Mouse (Mus musculus) ES-E14 (cell line): ENCODE data around the gene Stk10. TPM values are rescaled to one million over a fixed set of nuclear protein-coding genes. Genes with fewer than 3 reads are reported as not detected.

ENCODE experiments used
- DNase-seq: peaks from one replicate; pipeline ENCODE4 v3.0.0-alpha.2; 2013; ENCODE audit warnings: low read depth, low spot score
- H3K27ac ChIP-seq: 2 replicates; pipeline ENCODE4 v1.5.1; 2012; ENCODE audit warnings: low read depth, mild to moderate bottlenecking, low read length, moderate library complexity, mixed read lengths; ENCODE audit not compliant: poor library complexity, insufficient read depth, severe bottlenecking
- H3K36me3 ChIP-seq: 2 replicates; pipeline ENCODE4 v1.6.1; 2012; ENCODE audit warnings: mild to moderate bottlenecking, low read length, moderate library complexity, mixed read lengths; ENCODE audit not compliant: control insufficient read depth, poor library complexity, insufficient read depth, severe bottlenecking
- H3K4me1 ChIP-seq, 2 experiments: fragments of 150-350 bp in 1 of 2; sonication (generic) in 1 of 2; 2 replicates each; pipeline ENCODE4 v1.6.1; 2012; ENCODE audit warnings: low read length in 2 of 2, mild to moderate bottlenecking in 1 of 2, mixed read lengths in 1 of 2; ENCODE audit not compliant: control insufficient read depth in 2 of 2, insufficient read depth in 2 of 2, poor library complexity in 1 of 2
- H3K4me3 ChIP-seq, 2 experiments: fragments of 150-350 bp in 1 of 2; sonication (generic) in 1 of 2; 2 replicates each; pipeline ENCODE4 v1.5.1; 2012; ENCODE audit warnings: low read length in 2 of 2, low read depth in 1 of 2, mild to moderate bottlenecking in 1 of 2, mixed read lengths in 1 of 2; ENCODE audit not compliant: insufficient read depth in 1 of 2, poor library complexity in 1 of 2, severe bottlenecking in 1 of 2
- H3K9ac ChIP-seq: 2 replicates; pipeline ENCODE4 v1.6.1; 2012; ENCODE audit warnings: low read depth, mild to moderate bottlenecking, low read length, mixed read lengths; ENCODE audit not compliant: poor library complexity, insufficient read depth, severe bottlenecking
- H3K9me3 ChIP-seq: fragments of 150-350 bp; sonication (generic); 2 replicates; pipeline ENCODE4 v1.6.1; 2012; ENCODE audit warnings: low read depth, mild to moderate bottlenecking, low read length; ENCODE audit not compliant: control insufficient read depth, insufficient read depth
- CHD2 ChIP-seq: IDR thresholded peaks from 2 replicates; pipeline ENCODE4 v1.6.1; 2014; ENCODE audit warnings: mild to moderate bottlenecking, low read depth, low read length, inconsistent platforms
- HCFC1 ChIP-seq: IDR thresholded peaks from 2 replicates; pipeline ENCODE4 v1.6.1; 2012; ENCODE audit warnings: low read length, inconsistent platforms, borderline replicate concordance; ENCODE audit not compliant: insufficient read depth
- MAFK ChIP-seq: IDR thresholded peaks from 2 replicates; pipeline ENCODE4 v1.6.1; 2014; ENCODE audit warnings: mild to moderate bottlenecking, low read depth, low read length, inconsistent platforms; ENCODE audit not compliant: insufficient read depth
- ZC3H11A ChIP-seq: IDR thresholded peaks from 2 replicates; pipeline ENCODE4 v1.6.1; 2012; ENCODE audit warnings: low read depth, mild to moderate bottlenecking, inconsistent platforms, low read length, borderline replicate concordance
- ZNF384 ChIP-seq: IDR thresholded peaks from 2 replicates; pipeline ENCODE4 v1.6.1; 2012; ENCODE audit warnings: low read depth, low read length, inconsistent platforms
- in situ Hi-C, 2 experiments: fragments of 600-800 bp; cut with MboI; formaldehyde crosslinking; loops; one replicate each; pipeline ENCODE4 v1.15.1; 2025; ENCODE audit warnings: low sequenced_read_pairs in 2 of 2, inconsistent platforms in 1 of 2; ENCODE audit not compliant: unreplicated experiment in 2 of 2
- total RNA-seq: library from RNA; depleted of rRNA; stranded (reverse); fragments of 300-350 nt; gene quantifications from 2 replicates; pipeline ENCODE4 v1.2.3, GENCODE M21; 2012

Gene Stk10
- total RNA-seq, 1 experiment = 9.8 TPM

DNA sequence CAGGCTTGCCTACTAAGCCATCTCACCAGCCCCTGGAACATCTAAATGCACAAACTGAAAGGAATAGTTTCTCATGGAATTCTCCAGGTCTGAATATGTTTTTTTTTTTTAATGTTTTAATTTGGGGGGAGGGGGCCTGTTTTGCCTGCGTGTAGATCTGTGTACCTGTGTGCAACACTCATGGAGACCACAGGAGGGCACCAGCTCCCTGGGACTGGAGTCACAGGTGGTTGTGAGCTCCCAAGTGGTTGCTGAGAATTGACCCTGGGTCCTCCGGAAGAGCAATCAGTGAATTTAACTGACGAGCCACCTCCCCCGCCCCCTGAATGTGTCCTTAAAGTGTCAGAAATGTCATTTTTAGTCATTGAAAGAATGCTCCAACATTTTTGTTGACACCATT is 61.0 kb downstream of the Stk10 start:
- TF ChIP-seq HCFC1 (no peak), ZNF384 (no peak; the same call in 1 of the 2 replicates), ZC3H11A (peak; percentile 22; the same call in 1 of the 2 replicates), MAFK (no peak)
- Histone ChIP-seq H3K4me1 (no peaks in the 10 kb centered on the region), H3K27ac (no peak overlapping the region), H3K9me3 (no peaks in the 10 kb centered on the region), H3K4me3 (no peak overlapping the region), H3K36me3 (no peaks in the 10 kb centered on the region), H3K9ac (no peak overlapping the region)
- no peak for DNase-seq
- in situ Hi-C loops = no loop called here

- Histone ChIP-seq H3K36me3 (no peaks in the 10 kb centered on the region), H3K9ac (no peak overlapping the region), H3K27ac (no peak overlapping the region), H3K4me1 (peaks cover 2 to 13% of the 10 kb centered on the region in 2 experiments; a peak in 3 of 4 replicates), H3K4me3 (no peak overlapping the region), H3K9me3 (no peaks in the 10 kb centered on the region)
- DNase-seq = no peak
- in situ Hi-C loops = no loop called here
- TF ChIP-seq MAFK = no peak
- TF ChIP-seq CHD2 = no peak
Measured at GRCm38 (mm10) chr11:32600371-32600770, 67.3 kb downstream of the Stk10 start.

- Histone ChIP-seq H3K4me1 (peaks cover 2 to 13% of the 10 kb centered on the region in 2 experiments; a peak in 3 of 4 replicates), H3K4me3 (no peak overlapping the region), H3K9me3 (no peaks in the 10 kb centered on the region), H3K9ac (no peak overlapping the region), H3K27ac (no peak overlapping the region), H3K36me3 (no peaks in the 10 kb centered on the region)
- DNase-seq = no peak
- in situ Hi-C loops = no loop called here
- TF ChIP-seq MAFK = no peak
- TF ChIP-seq HCFC1 = no peak
- TF ChIP-seq CHD2 = no peak
- TF ChIP-seq ZC3H11A = no peak
- no peak for TF ChIP-seq ZNF384
Measured at GRCm38 (mm10) chr11:32601528-32602323, 68.6 kb downstream of the Stk10 start.

DNA sequence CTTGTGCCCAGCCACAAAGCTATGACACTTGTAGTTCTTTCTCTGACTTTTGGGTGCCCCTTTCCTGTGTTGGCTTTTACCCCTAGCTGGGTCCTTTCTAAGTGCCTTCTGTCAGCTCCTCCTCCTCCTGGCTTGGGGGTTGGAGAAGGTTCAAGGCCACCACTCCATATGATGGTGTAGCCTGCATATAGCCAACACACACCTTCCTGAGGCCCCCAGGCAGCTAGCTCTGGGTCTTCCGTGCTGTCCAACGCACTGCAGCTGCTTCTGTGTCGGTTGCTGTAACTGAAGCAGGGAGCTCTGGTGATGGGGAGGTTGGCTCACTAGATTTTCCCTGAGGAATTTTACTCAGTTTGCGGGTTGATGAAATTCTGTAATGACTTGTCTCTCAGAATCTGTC is 71.6 kb downstream of the Stk10 start:
- in situ Hi-C loops = no loop called here
- no peak for DNase-seq
- H3K4me1 ChIP-seq = peaks cover 2 to 13% of the 10 kb centered on the region in 2 experiments; a peak in 3 of 4 replicates
- H3K4me3 ChIP-seq = no peak overlapping the region
- H3K9me3 ChIP-seq = no peaks in the 10 kb centered on the region
- no peaks in the 10 kb centered on the region for H3K36me3 ChIP-seq
- H3K9ac ChIP-seq = no peak overlapping the region
- TF ChIP-seq CHD2 (no peak), HCFC1 (no peak), ZNF384 (no peak), ZC3H11A (no peak), MAFK (no peak)
- H3K27ac ChIP-seq = no peak overlapping the region
